Mouse (Mus musculus) spleen, adult 2 months (tissue): ENCODE measurements at regions not wholly inside any gene's neighbourhood (a gene's known extent, or its start where the extent isn't known, plus 50 kb on each side); places are given as distances from the start of the nearest gene placed in this dataset.

Experiments
- CTCF ChIP-seq: fragments of 200-500 bp; IDR thresholded peaks from 2 replicates; pipeline ENCODE4 v1.5.1; 2011; ENCODE audit warnings: mild to moderate bottlenecking, inconsistent platforms; ENCODE audit not compliant: insufficient read depth, insufficient read length, insufficient replicate concordance; ENCODE audit errors: extremely low read depth
- POLR2A ChIP-seq: fragments of 200-500 bp; IDR thresholded peaks from 2 replicates; pipeline ENCODE4 v1.6.1; 2011; ENCODE audit warnings: low read depth, low read length, inconsistent platforms

DNA sequence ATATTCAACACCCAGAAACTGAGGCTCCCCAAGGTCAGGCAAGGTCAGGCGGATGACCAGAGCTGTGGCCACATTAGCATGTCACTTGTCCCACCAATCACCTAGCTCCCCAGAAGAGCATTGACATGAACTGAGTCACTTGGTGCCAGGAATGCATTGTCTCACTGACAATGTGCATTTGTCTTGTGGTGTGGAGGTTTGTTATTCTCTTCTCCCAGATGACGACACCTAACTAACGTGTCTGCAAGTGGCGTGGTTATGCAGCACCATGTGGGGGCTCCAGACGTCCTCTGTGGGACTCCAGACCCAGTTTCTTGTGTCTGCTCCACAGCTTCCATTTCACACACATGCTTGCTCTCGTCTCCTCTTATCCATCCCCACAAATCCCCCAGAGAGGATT, 82.1 kb upstream of the Nectin1 start:
- TF ChIP-seq CTCF (no peak), POLR2A (no peak)
